Mouse (Mus musculus) cerebellum, adult 9-10 months (tissue): ENCODE measurements around the gene Pcbp4.

Source experiments
- DNase-seq: peaks from one replicate; pipeline ENCODE4 v3.0.0; 2022

The Pcbp4 gene

GRCm38 (mm10) chr9:106453271-106454070 is at the start of gene Pcbp4:
Gene Pcbp4, plus strand, starts transcription at chr9:106453291.
- DNase-seq = peak; percentile 84

GRCm38 (mm10) chr9:106405275-106405674 is 47.8 kb upstream of the Pcbp4 start:
- no peak for DNase-seq

GRCm38 (mm10) chr9:106406443-106407078 is 46.5 kb upstream of the Pcbp4 start:
- DNase-seq = no peak

- no peak for DNase-seq
These were observed 44.0 kb upstream of the Pcbp4 start for GRCm38 (mm10) chr9:106409096-106409495.

GRCm38 (mm10) chr9:106410086-106410650 is 42.9 kb upstream of the Pcbp4 start:
- DNase-seq = no peak

- no peak for DNase-seq
These were observed 41.9 kb upstream of the Pcbp4 start for GRCm38 (mm10) chr9:106411091-106411594.

- DNase-seq = no peak
These were observed 41.4 kb upstream of the Pcbp4 start for GRCm38 (mm10) chr9:106411729-106412128.

- no peak for DNase-seq
These were observed 40.9 kb upstream of the Pcbp4 start for GRCm38 (mm10) chr9:106412210-106412609.

GRCm38 (mm10) chr9:106413606-106414005 is 39.5 kb upstream of the Pcbp4 start:
- no peak for DNase-seq

- DNase-seq = no peak
These were observed 36.3 kb upstream of the Pcbp4 start for GRCm38 (mm10) chr9:106416826-106417225.

GRCm38 (mm10) chr9:106417841-106418625 is 35.1 kb upstream of the Pcbp4 start:
- peak; percentile 72 for DNase-seq

GRCm38 (mm10) chr9:106420608-106421007 is 32.5 kb upstream of the Pcbp4 start:
- no peak for DNase-seq

GRCm38 (mm10) chr9:106421033-106421864 is 31.8 kb upstream of the Pcbp4 start:
- DNase-seq = no peak

GRCm38 (mm10) chr9:106421865-106422160 is 31.3 kb upstream of the Pcbp4 start:
- peak; percentile 91 for DNase-seq

- DNase-seq = no peak
These were observed 24.3 kb upstream of the Pcbp4 start for GRCm38 (mm10) chr9:106428719-106429220.

- peak; percentile 96 for DNase-seq
These were observed 23.7 kb upstream of the Pcbp4 start, which contains the start of gene Rpl29 for GRCm38 (mm10) chr9:106429221-106430014. Gene Rpl29, plus strand, starts transcription at chr9:106429454.

- peak; percentile 58 for DNase-seq
These were observed 23.2 kb upstream of the Pcbp4 start for GRCm38 (mm10) chr9:106430015-106430264.

GRCm38 (mm10) chr9:106433389-106433788 is 19.7 kb upstream of the Pcbp4 start:
- no peak for DNase-seq

- peak; percentile 61 for DNase-seq
These were observed 16.5 kb upstream of the Pcbp4 start for GRCm38 (mm10) chr9:106436566-106436965.

- DNase-seq = no peak
These were observed 10.4 kb upstream of the Pcbp4 start for GRCm38 (mm10) chr9:106442680-106443079.

GRCm38 (mm10) chr9:106444836-106445235 is 8.3 kb upstream of the Pcbp4 start:
- DNase-seq = no peak
